Mouse (Mus musculus) brain, embryonic 14.5 days (tissue): ENCODE results near the gene Gm28042.

ENCODE experiments used
- CTCF ChIP-seq: fragments of 200-500 bp; IDR thresholded peaks from 2 replicates; pipeline ENCODE4 v1.5.1; 2012; ENCODE audit warnings: inconsistent platforms, mild to moderate bottlenecking, moderate library complexity, borderline replicate concordance; ENCODE audit not compliant: insufficient read depth, insufficient read length; ENCODE audit errors: extremely low read depth
- POLR2A ChIP-seq: fragments of 200-500 bp; IDR thresholded peaks from 2 replicates; pipeline ENCODE4 v1.6.1; 2012; ENCODE audit warnings: mild to moderate bottlenecking, inconsistent platforms, borderline replicate concordance; ENCODE audit not compliant: poor library complexity, insufficient read depth, insufficient read length, severe bottlenecking; ENCODE audit errors: extremely low read depth

- TF ChIP-seq POLR2A: no peak
- TF ChIP-seq CTCF: no peak
Observed at GRCm38 (mm10) chr2:120066224-120066623, 38.9 kb downstream of the Gm28042 start.
